Mouse (Mus musculus) brain, embryonic 14.5 days (tissue): ENCODE measurements around the gene Exosc3.

Experiments used
- CTCF ChIP-seq: fragments of 200-500 bp; IDR thresholded peaks from 2 replicates; pipeline ENCODE4 v1.5.1; 2012; ENCODE audit warnings: inconsistent platforms, mild to moderate bottlenecking, moderate library complexity, borderline replicate concordance; ENCODE audit not compliant: insufficient read depth, insufficient read length; ENCODE audit errors: extremely low read depth
- POLR2A ChIP-seq: fragments of 200-500 bp; IDR thresholded peaks from 2 replicates; pipeline ENCODE4 v1.6.1; 2012; ENCODE audit warnings: mild to moderate bottlenecking, inconsistent platforms, borderline replicate concordance; ENCODE audit not compliant: poor library complexity, insufficient read depth, insufficient read length, severe bottlenecking; ENCODE audit errors: extremely low read depth

DNA sequence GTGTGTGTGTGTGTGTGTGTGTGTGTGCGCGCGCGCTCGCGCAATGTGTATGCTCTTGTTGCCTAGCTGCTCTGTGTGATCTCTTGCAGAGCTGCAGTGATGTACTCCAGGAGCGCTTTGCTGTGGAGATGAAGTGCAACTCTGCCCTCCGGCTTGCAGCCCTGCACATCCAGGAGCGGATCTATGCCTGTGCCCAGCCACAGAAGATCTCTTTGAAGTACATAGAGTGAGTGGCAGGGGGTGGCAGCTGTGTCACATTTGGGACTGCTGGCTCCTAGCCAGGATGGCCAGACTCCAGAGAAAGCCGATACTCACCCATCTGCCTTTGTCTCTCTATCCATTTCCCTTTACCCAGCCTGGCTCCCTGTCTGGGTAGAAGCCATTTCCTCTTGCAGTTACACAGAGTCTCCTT lies 71.5 kb downstream of the Exosc3 start:
- TF ChIP-seq POLR2A (no peak), CTCF (no peak)
